Mouse (Mus musculus) erythroid progenitor cell, adult 5-6 weeks (primary cell): ENCODE data around the gene Nfatc2. TPM values are rescaled to one million over a fixed set of nuclear protein-coding genes. Genes with fewer than 3 reads are reported as not detected.

ENCODE experiments used
- ATAC-seq: replicated peaks from 2 replicates; pipeline ENCODE4 v1.8.0; 2016; ENCODE audit warnings: moderate number of reproducible peaks, mild to moderate bottlenecking, moderate TSS enrichment, inconsistent platforms; ENCODE audit not compliant: poor library complexity, low FRiP score, severe bottlenecking
- total RNA-seq, 2 experiments: library from RNA; stranded (forward) in 1 of 2; stranded (reverse) in 1 of 2; fragments of 150-400 nt in 1 of 2; fragments of 186-747, 209-891 nt in 1 of 2; gene quantifications; 2 replicates each; pipeline versions ENCODE4 v1.2.3 to v1.2.4; 2015 to 2017; ENCODE audit warnings: low replicate concordance in 2 of 2

Nfatc2 gene
- total RNA-seq, 2 experiments from 2014 or later = 0.61 to 3.8 TPM

- ATAC-seq = no peak
Measured at GRCm38 (mm10) chr2:168613092-168613880, 11.8 kb upstream of the Nfatc2 start.

- no peak for ATAC-seq
Measured at GRCm38 (mm10) chr2:168610941-168611340, 9.5 kb upstream of the Nfatc2 start.

DNA sequence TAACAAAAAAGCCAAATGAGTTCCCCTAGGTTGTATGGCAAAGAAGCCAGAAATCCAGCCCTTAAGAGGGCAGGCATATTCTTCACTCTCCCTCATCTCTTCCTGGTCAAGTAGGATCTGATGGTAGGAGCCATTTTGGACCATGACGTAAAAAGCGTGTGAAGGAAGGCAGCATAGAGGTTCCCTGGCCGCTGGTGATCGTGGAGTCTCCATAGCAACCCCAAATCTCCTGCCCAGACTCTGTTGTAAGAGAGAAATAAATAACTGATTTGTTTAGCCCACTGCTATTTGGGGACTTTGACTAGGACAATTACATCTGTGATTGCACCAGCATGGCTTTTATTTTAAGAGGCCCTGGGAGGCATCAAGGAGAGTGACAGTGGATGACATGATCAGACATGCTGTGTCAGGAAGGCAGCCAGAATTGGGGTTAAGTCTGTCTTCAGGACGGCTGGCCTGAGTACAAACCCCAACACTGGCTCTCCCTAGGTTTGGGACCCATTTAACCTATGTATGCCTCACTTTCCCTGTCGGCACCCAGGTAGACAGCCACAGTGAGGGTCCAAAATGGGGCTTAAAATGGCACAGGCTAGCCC, 8.3 kb upstream of the Nfatc2 start:
- no peak for ATAC-seq

GRCm38 (mm10) chr2:168608125-168608564, 6.7 kb upstream of the Nfatc2 start:
- ATAC-seq = no peak

- no peak for ATAC-seq
Measured at GRCm38 (mm10) chr2:168604655-168605070, 3.2 kb upstream of the Nfatc2 start.

GRCm38 (mm10) chr2:168602387-168602741, 907 bp upstream of the Nfatc2 start:
- no peak for ATAC-seq

DNA sequence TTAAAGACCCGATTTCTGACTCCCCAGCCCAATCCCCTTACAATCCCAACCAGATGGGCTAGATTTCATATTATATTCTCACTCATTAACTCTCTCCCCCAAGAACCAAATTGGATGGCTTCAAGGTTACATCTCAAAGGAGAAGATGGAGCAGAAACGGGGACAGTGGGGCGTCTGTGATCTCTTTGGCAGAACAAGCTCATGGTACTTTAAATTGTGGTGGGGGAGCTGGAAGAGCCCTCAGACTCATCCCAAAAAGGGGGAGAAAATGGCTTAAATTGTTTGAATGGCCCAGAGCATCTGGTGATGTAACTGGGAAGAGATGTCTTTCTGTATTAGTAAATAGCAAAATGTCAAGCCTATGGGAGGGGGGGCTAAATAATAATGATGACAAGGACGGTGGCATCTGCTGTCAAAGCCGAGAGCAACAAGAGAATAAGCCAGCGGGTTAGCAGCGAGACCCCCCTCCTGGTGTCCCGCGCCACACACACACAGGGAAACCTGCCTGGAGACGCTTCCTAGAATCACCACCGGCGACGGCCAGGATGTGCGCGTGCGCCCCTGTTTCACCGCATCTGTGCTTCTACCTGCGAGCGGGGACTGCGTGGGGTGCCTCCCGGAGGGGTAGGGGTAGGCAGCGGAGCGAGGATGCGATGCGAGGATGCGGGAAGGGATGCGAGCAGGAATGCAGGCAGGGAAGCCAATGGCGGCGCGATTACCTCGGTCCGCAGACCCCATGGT, 537 bp downstream of the Nfatc2 start:
- ATAC-seq = no peak

DNA sequence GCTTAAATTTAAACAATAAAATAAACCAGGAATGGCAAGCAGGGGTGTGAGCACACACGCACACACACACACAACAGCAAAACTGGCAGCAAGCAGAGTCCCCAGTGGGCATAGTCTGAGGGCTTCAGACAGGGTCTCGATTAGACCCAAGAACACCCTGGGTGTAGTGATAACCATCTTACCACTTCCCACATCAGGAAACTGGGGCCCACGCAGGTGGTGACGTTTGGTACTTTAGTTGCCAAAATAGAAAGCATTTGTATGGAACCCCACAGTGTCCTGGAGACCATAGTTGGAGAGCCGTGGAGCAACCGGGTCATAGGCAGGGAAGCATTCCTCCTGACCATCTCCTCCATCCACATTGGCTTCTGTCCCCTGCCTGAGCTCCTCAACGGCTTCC, 5.8 kb downstream of the Nfatc2 start:
- ATAC-seq = no peak

GRCm38 (mm10) chr2:168593676-168594075, 7.8 kb downstream of the Nfatc2 start:
- ATAC-seq = no peak

GRCm38 (mm10) chr2:168593004-168593403, 8.5 kb downstream of the Nfatc2 start:
- no peak for ATAC-seq

- no peak for ATAC-seq
Measured at GRCm38 (mm10) chr2:168591076-168591475, 10.4 kb downstream of the Nfatc2 start.

- no peak for ATAC-seq
Measured at GRCm38 (mm10) chr2:168590556-168590955, 10.9 kb downstream of the Nfatc2 start.

DNA sequence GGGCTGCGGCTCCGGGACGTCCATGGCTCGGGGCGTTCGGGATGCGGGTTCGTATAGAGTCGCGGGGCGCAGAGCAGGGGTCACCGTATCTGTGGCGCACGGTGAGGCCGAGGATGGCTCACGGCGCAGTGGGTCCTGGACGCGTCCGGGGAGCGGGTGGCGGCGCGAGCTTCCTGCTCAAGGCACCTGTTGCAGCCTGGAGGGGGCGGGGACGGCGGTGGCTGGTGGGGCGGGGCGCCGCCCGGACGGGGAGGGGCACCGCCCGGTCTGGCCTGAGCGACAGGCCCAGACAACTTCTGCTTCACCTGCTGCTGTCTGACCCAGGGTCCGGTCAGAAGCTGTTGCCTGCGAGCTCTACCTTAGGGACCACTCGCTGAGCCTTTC, 11.3 kb downstream of the Nfatc2 start:
- ATAC-seq = no peak

- ATAC-seq = no peak
Measured at GRCm38 (mm10) chr2:168589368-168590167, 11.9 kb downstream of the Nfatc2 start.

- ATAC-seq = no peak
Measured at GRCm38 (mm10) chr2:168588591-168589367, 12.7 kb downstream of the Nfatc2 start.

GRCm38 (mm10) chr2:168587159-168587558, 14.3 kb downstream of the Nfatc2 start:
- ATAC-seq = no peak

DNA sequence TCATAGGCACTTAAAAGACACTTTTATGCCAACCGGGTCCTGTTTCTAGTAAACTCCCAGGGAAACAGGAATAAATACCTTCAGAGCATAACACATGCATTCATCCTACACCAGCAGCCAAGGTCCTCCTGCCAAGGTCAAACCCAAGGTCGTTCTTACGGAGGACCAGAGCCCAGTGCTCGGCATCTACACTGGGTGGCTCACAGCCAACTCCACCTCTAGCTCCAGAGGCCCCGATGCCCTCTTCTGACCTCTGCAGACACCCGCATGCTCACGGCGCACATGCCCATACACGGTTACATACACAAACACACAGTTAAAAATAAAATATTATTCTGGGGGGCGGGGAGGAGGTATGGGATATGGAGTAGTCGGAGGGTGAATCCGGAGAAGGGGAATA, 14.9 kb downstream of the Nfatc2 start:
- ATAC-seq = no peak

DNA sequence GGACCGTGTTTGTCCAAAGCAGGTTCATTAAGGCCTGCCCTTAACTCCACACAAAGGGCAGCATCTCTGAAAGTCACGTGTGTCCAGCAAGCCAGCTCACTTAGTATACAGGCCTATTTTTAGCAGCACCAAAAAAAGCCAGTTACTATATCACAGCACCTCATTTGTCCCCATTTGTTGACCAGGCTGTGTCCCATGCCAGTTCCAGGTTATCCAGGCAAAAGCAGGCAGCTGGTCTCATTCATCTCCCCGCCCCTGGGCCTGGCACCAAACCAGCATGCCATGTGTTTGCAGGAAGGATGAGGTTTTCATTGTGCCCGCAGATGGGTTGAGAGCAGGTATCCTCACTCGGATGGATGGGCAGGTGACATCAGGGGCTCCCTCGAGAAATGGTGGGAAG, 16.6 kb downstream of the Nfatc2 start:
- no peak for ATAC-seq

DNA sequence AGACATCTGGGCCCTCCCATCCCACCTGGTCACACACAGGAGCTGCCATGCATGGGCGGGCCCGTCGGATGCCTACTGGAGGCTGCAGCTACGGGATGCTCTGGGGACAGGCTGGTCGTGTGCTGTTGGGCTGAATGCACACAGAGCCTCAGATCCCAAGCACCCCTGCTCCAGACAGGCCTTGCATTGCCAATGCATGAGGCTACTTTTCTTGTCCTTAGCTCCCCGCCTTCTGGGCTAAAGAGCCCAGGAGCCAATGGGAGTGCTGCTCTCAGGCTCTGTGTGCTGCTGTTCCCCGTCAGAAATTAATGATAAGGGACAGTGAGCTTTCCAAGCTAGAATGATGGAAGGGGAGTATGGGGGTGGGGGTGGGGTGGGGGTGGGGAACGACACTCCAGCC, 17.0 kb downstream of the Nfatc2 start:
- ATAC-seq = no peak
